Mouse (Mus musculus) heart, embryonic 11.5 days (tissue): ENCODE measurements around the gene Atad1. TPM values are rescaled to one million over a fixed set of nuclear protein-coding genes. Genes with fewer than 3 reads are reported as not detected.

ENCODE experiments used
- ATAC-seq: fragments of 200-750 bp; cut with Nextera tagmentation; replicated peaks from 2 replicates; pipeline ENCODE4 v1.8.0; 2017; ENCODE audit warnings: moderate library complexity; ENCODE audit not compliant: insufficient number of reproducible peaks, low FRiP score, low TSS enrichment
- H3K27ac ChIP-seq: fragments of 300-500 bp; sonication (generic); 2 replicates; pipeline ENCODE4 v1.5.1; 2014; ENCODE audit warnings: mild to moderate bottlenecking, low read depth, low read length
- H3K27me3 ChIP-seq: fragments of 300-500 bp; sonication (generic); 2 replicates; pipeline ENCODE4 v1.6.1; 2014; ENCODE audit warnings: mild to moderate bottlenecking, low read length, mixed read lengths; ENCODE audit not compliant: control insufficient read depth, insufficient read depth
- H3K36me3 ChIP-seq: fragments of 300-500 bp; sonication (generic); 2 replicates; pipeline ENCODE4 v1.6.1; 2014; ENCODE audit warnings: mild to moderate bottlenecking, low read length, moderate library complexity, mixed read lengths; ENCODE audit not compliant: control insufficient read depth, insufficient read depth
- H3K4me1 ChIP-seq: fragments of 300-500 bp; sonication (generic); 2 replicates; pipeline ENCODE4 v1.6.1; 2014; ENCODE audit warnings: low read length; ENCODE audit not compliant: control insufficient read depth, insufficient read depth
- H3K4me2 ChIP-seq: fragments of 300-500 bp; sonication (generic); 2 replicates; pipeline ENCODE4 v1.6.1; 2014; ENCODE audit warnings: mild to moderate bottlenecking, moderate library complexity
- H3K4me3 ChIP-seq: fragments of 300-500 bp; sonication (generic); 2 replicates; pipeline ENCODE4 v1.5.1; 2014; ENCODE audit warnings: low read depth, low read length
- H3K9ac ChIP-seq: fragments of 300-500 bp; sonication (generic); 2 replicates; pipeline ENCODE4 v1.6.1; 2014; ENCODE audit warnings: mild to moderate bottlenecking, low read depth, low read length, moderate library complexity
- H3K9me3 ChIP-seq: fragments of 300-500 bp; sonication (generic); replicated peaks from 2 replicates; pipeline ENCODE4 v1.6.1; 2016; ENCODE audit warnings: low read length; ENCODE audit not compliant: control insufficient read depth
- WGBS: fragments of 180-500 bp; shearing (Covaris S2); extraction: QIAGEN DNeasy Blood & Tissue Kit; methylation state at CpG from one replicate; pipeline ENCODE4 v1.1.7; 2014; ENCODE audit not compliant: insufficient replicate concordance; 5-methylcytosine and 5-hydroxymethylcytosine counted together
- polyA plus RNA-seq: library from polyadenylated mRNA; unstranded; fragments of >200 nt; fragmentation: Nextera tagmentation; extraction: Ambion mirVana; gene quantifications from 2 replicates; pipeline ENCODE4 v1.2.1, GENCODE M21; 2014

Atad1 gene
- polyA plus RNA-seq, 1 experiment from 2014 or later, result 60.1 TPM

GRCm38 (mm10) chr19:32726451-32727325, 12.9 kb downstream of the Atad1 start:
- H3K27ac ChIP-seq, result no peak overlapping the region
- ATAC-seq, result no peak
- H3K4me2 ChIP-seq, result peak overlapping the region; percentile 50
- 4% methylated on average over 22 of the region's 22 CpGs for WGBS
- H3K9ac ChIP-seq, result no peak overlapping the region
- no peaks in the 10 kb centered on the region for H3K9me3 ChIP-seq
- peaks cover 14% of the 10 kb centered on the region; the same call in 1 of the 2 replicates for H3K27me3 ChIP-seq
- H3K36me3 ChIP-seq, result no peaks in the 10 kb centered on the region
- H3K4me3 ChIP-seq, result peak overlapping the region; percentile 13; the same call in 1 of the 2 replicates
- 0 out of 2 replicates have a peak, but pooled peaks cover 3% of the 10 kb centered on the region for H3K4me1 ChIP-seq

GRCm38 (mm10) chr19:32723817-32724216, 15.8 kb downstream of the Atad1 start:
- 41% methylated on average over 7 of the region's 7 CpGs for WGBS

GRCm38 (mm10) chr19:32720319-32720718, 19.3 kb downstream of the Atad1 start:
- H3K4me2 ChIP-seq, result no peak overlapping the region
- no peak overlapping the region for H3K27ac ChIP-seq
- H3K9ac ChIP-seq, result no peak overlapping the region
- H3K36me3 ChIP-seq, result no peaks in the 10 kb centered on the region
- WGBS, result 90% methylated on average over 1 of the region's 1 CpGs
- no peaks in the 10 kb centered on the region for H3K9me3 ChIP-seq
- no peak overlapping the region for H3K4me3 ChIP-seq
- H3K27me3 ChIP-seq, result no peaks in the 10 kb centered on the region
- no peaks in the 10 kb centered on the region for H3K4me1 ChIP-seq
- no peak for ATAC-seq

More at GRCm38 (mm10) chr19:32723817-32724216, 15.8 kb downstream of the Atad1 start:
- H3K27ac ChIP-seq, result no peak overlapping the region
- H3K27me3 ChIP-seq, result peaks cover 12% of the 10 kb centered on the region; the same call in 1 of the 2 replicates
- H3K9ac ChIP-seq, result no peak overlapping the region
- no peak overlapping the region for H3K4me2 ChIP-seq
- H3K4me3 ChIP-seq, result no peak overlapping the region
- H3K36me3 ChIP-seq, result no peaks in the 10 kb centered on the region
- H3K9me3 ChIP-seq, result no peaks in the 10 kb centered on the region
- H3K4me1 ChIP-seq, result 0 out of 2 replicates have a peak, but pooled peaks cover 3% of the 10 kb centered on the region
- ATAC-seq, result no peak

GRCm38 (mm10) chr19:32717590-32717989, 22.0 kb downstream of the Atad1 start:
- no peaks in the 10 kb centered on the region for H3K27me3 ChIP-seq
- WGBS, result 50% methylated on average over 3 of the region's 3 CpGs

GRCm38 (mm10) chr19:32715681-32716080, 23.9 kb downstream of the Atad1 start:
- ATAC-seq, result no peak
- Histone ChIP-seq H3K27me3 (no peaks in the 10 kb centered on the region), H3K4me1 (peaks cover 6% of the 10 kb centered on the region; the same call in 1 of the 2 replicates), H3K4me2 (no peak overlapping the region), H3K36me3 (no peaks in the 10 kb centered on the region), H3K9ac (no peak overlapping the region), H3K4me3 (no peak overlapping the region), H3K9me3 (no peaks in the 10 kb centered on the region), H3K27ac (no peak overlapping the region)

More at GRCm38 (mm10) chr19:32717590-32717989, 22.0 kb downstream of the Atad1 start:
- ATAC-seq, result no peak
- H3K4me1 ChIP-seq, result no peaks in the 10 kb centered on the region
- H3K9me3 ChIP-seq, result no peaks in the 10 kb centered on the region
- H3K36me3 ChIP-seq, result no peaks in the 10 kb centered on the region
- no peak overlapping the region for H3K27ac ChIP-seq
- H3K4me2 ChIP-seq, result no peak overlapping the region
- no peak overlapping the region for H3K9ac ChIP-seq
- no peak overlapping the region for H3K4me3 ChIP-seq

GRCm38 (mm10) chr19:32715201-32715600, 24.4 kb downstream of the Atad1 start:
- H3K27me3 ChIP-seq, result no peaks in the 10 kb centered on the region
- 9% methylated on average over 3 of the region's 3 CpGs for WGBS
- no peak overlapping the region for H3K4me2 ChIP-seq
- H3K27ac ChIP-seq, result no peak overlapping the region
- H3K36me3 ChIP-seq, result no peaks in the 10 kb centered on the region
- ATAC-seq, result no peak
- no peak overlapping the region for H3K9ac ChIP-seq
- no peak overlapping the region for H3K4me3 ChIP-seq
- H3K9me3 ChIP-seq, result no peaks in the 10 kb centered on the region
- peaks cover 6% of the 10 kb centered on the region; the same call in 1 of the 2 replicates for H3K4me1 ChIP-seq

- Histone ChIP-seq H3K4me1 (peaks cover 6% of the 10 kb centered on the region; the same call in 1 of the 2 replicates), H3K27ac (no peak overlapping the region), H3K9ac (no peak overlapping the region), H3K9me3 (no peaks in the 10 kb centered on the region), H3K36me3 (no peaks in the 10 kb centered on the region), H3K27me3 (no peaks in the 10 kb centered on the region), H3K4me3 (no peak overlapping the region), H3K4me2 (no peak overlapping the region)
- 90% methylated on average over 3 of the region's 3 CpGs for WGBS
- no peak for ATAC-seq
Measured at GRCm38 (mm10) chr19:32713471-32713870, 26.1 kb downstream of the Atad1 start.

- Histone ChIP-seq H3K36me3 (no peaks in the 10 kb centered on the region), H3K4me3 (peak overlapping the region; percentile 92), H3K27ac (peak overlapping the region; percentile 89; the same call in 1 of the 2 replicates), H3K27me3 (no peaks in the 10 kb centered on the region), H3K4me1 (peaks cover 6% of the 10 kb centered on the region; the same call in 1 of the 2 replicates), H3K9me3 (no peaks in the 10 kb centered on the region), H3K4me2 (peak overlapping the region; percentile 72), H3K9ac (peak overlapping the region; percentile 91)
- under 1% methylated on average over 11 of the region's 11 CpGs for WGBS
- ATAC-seq, result peak; percentile 79
Measured at GRCm38 (mm10) chr19:32712588-32713042, 27.0 kb downstream of the Atad1 start.
